Comparison of ENCODE assay signal across 8 mouse cellular contexts in the genomic region with DNA sequence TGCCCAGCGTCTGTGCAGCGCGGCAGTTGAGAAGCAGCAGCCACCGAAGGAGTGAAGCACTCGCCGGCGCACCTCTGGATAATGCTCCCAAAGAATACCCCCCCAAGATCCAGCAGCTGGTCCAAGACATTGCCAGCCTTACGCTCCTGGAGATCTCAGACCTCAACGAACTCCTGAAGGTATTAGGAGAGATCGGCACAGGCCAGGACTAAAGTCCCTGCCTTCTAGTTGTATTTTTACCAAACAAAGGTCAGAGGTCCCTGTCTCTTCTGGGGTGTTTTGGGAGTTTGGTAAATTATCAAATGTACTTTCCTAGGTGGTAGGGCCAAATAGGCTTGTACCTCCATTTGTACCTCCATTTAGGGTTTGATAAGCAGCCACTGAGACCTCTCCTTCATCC. TPM values are rescaled to one million over a fixed set of nuclear protein-coding genes. Genes with fewer than 3 reads are reported as not detected.
A peak's percentile ranks its signal among the peaks of the same experiment; 100 is the strongest.
DNase-seq lines count a peak whose midpoint lies in the region; ATAC-seq and TF ChIP-seq lines count a peak whose summit lies in the region.

No protein-coding gene starts in this region.

- no peak for TF ChIP-seq POLR2A in cortical plate, adult 2 months (IDR thresholded peaks at IDR 0.05; ENCODE audit: extremely low read depth, insufficient read depth, low read length)

- WGBS in heart, embryonic 13.5 days, result 5% methylated on average over 10 of the region's 10 CpGs
- 10% methylated on average over 10 of the region's 10 CpGs for WGBS in midbrain, embryonic 12.5 days

- H3K27me3 ChIP-seq in heart, embryonic 13.5 days (replicated peaks), result no peaks in the 10 kb centered on the region
- H3K27me3 ChIP-seq in midbrain, embryonic 12.5 days, result no peaks in the 10 kb centered on the region

- H3K4me3 ChIP-seq in heart, embryonic 13.5 days, result peak overlapping the region; percentile 83
- H3K4me3 ChIP-seq in cortical plate, adult 2 months (ENCODE audit: insufficient read depth, low read length), result peak overlapping the region; percentile 90
- peak overlapping the region; percentile 89 for H3K4me3 ChIP-seq in midbrain, embryonic 12.5 days

- no peak for TF ChIP-seq CTCF in cortical plate, adult 2 months (IDR thresholded peaks at IDR 0.05; ENCODE audit: extremely low read depth, insufficient read depth, low read length)

- H3K4me1 ChIP-seq in heart, embryonic 13.5 days, result peaks cover 31% of the 10 kb centered on the region
- H3K4me1 ChIP-seq in cortical plate, adult 2 months (ENCODE audit: control insufficient read depth, insufficient read depth, low read length), result peaks cover 4% of the 10 kb centered on the region; the same call in 1 of the 2 replicates
- H3K4me1 ChIP-seq in midbrain, embryonic 12.5 days, result peaks cover 21% of the 10 kb centered on the region

- no peak for DNase-seq in heart, postnatal 4 days
- peak; percentile 70 for DNase-seq in kidney, adult 18-20 months
- DNase-seq in right cerebral cortex, adult 18-20 months, result no peak
- no peak for DNase-seq in embryo, embryonic 10.5 days (ENCODE audit: low spot score)
- no peak for DNase-seq in testis, postnatal 10 days (ENCODE audit: low spot score)

- H3K9ac ChIP-seq in heart, embryonic 13.5 days, result peak overlapping the region; percentile 95
- peak overlapping the region; percentile 88 for H3K9ac ChIP-seq in midbrain, embryonic 12.5 days (replicated peaks)

- peak overlapping the region; percentile 80 for H3K27ac ChIP-seq in heart, embryonic 13.5 days (replicated peaks)
- no peak overlapping the region for H3K27ac ChIP-seq in cortical plate, adult 2 months (ENCODE audit: insufficient read depth, low read length)
- no peak overlapping the region for H3K27ac ChIP-seq in midbrain, embryonic 12.5 days (replicated peaks)

- H3K4me2 ChIP-seq in heart, embryonic 13.5 days, result peak overlapping the region; percentile 79
- H3K4me2 ChIP-seq in midbrain, embryonic 12.5 days (replicated peaks), result peak overlapping the region; percentile 81

- ATAC-seq in heart, embryonic 13.5 days (ENCODE audit: extremely low read depth, insufficient number of reproducible peaks, low FRiP score, low TSS enrichment), result no peak
- ATAC-seq in midbrain, embryonic 12.5 days (ENCODE audit: low FRiP score, low read depth), result no peak

- H3K36me3 ChIP-seq in heart, embryonic 13.5 days, result peaks cover 82% of the 10 kb centered on the region
- H3K36me3 ChIP-seq in midbrain, embryonic 12.5 days, result peaks cover 64% of the 10 kb centered on the region

- H3K9me3 ChIP-seq in heart, embryonic 13.5 days, result no peaks in the 10 kb centered on the region
- H3K9me3 ChIP-seq in midbrain, embryonic 12.5 days, result no peaks in the 10 kb centered on the region

RNA-seq across cellular contexts. Expression of a gene that starts 0.8 kb away (rescaled TPM):
- polyA plus RNA-seq in heart, embryonic 13.5 days (2015; fragmentation: Nextera tagmentation; extraction: Ambion mirVana), result 212 and 228 TPM in 2 replicates
- 100 to 1,000 TPM; 229 to 250 TPM for total RNA-seq in heart, postnatal 4 days (2021)
- 96.3 and 96.6 TPM in 2 replicates for polyA plus RNA-seq in cortical plate, adult 2 months (2012; rRNA removed)
- polyA plus RNA-seq in midbrain, embryonic 12.5 days (2016; fragmentation: Nextera tagmentation; extraction: Ambion mirVana), result 112 and 118 TPM in 2 replicates

RNA-seq across cellular contexts. Expression of a gene that starts 6.4 kb away (rescaled TPM):
- polyA plus RNA-seq in heart, embryonic 13.5 days (2015; fragmentation: Nextera tagmentation; extraction: Ambion mirVana), result 42.9 and 43.2 TPM in 2 replicates
- 10 to 100 TPM; 43.7 to 45.7 TPM for total RNA-seq in heart, postnatal 4 days (2021)
- 29.0 and 30.0 TPM in 2 replicates for polyA plus RNA-seq in cortical plate, adult 2 months (2012; rRNA removed)
- 37.7 and 38.8 TPM in 2 replicates for polyA plus RNA-seq in midbrain, embryonic 12.5 days (2016; fragmentation: Nextera tagmentation; extraction: Ambion mirVana)

RNA-seq across cellular contexts. Expression of a gene that starts 17.8 kb away (rescaled TPM):
- 36.4 and 39.3 TPM in 2 replicates for polyA plus RNA-seq in heart, embryonic 13.5 days (2015; fragmentation: Nextera tagmentation; extraction: Ambion mirVana)
- 10 to 100 TPM; 13.7 to 17.0 TPM for total RNA-seq in heart, postnatal 4 days (2021)
- 46.0 and 46.2 TPM in 2 replicates for polyA plus RNA-seq in cortical plate, adult 2 months (2012; rRNA removed)
- polyA plus RNA-seq in midbrain, embryonic 12.5 days (2016; fragmentation: Nextera tagmentation; extraction: Ambion mirVana), result 56.4 and 58.8 TPM in 2 replicates

RNA-seq across cellular contexts. Expression of a gene that starts 27.3 kb away (rescaled TPM):
- 19.1 and 21.1 TPM in 2 replicates for polyA plus RNA-seq in heart, embryonic 13.5 days (2015; fragmentation: Nextera tagmentation; extraction: Ambion mirVana)
- total RNA-seq in heart, postnatal 4 days (2021), result 10 to 100 TPM in 1 of 2 experiments, 1 to 10 TPM in 1; 8.7 to 10.3 TPM
- 27.6 and 28.5 TPM in 2 replicates for polyA plus RNA-seq in cortical plate, adult 2 months (2012; rRNA removed)
- polyA plus RNA-seq in midbrain, embryonic 12.5 days (2016; fragmentation: Nextera tagmentation; extraction: Ambion mirVana), result 30.1 and 35.1 TPM in 2 replicates

RNA-seq across cellular contexts. Expression of a gene that starts 27.4 kb away (rescaled TPM):
- polyA plus RNA-seq in heart, embryonic 13.5 days (2015; fragmentation: Nextera tagmentation; extraction: Ambion mirVana), result 14.2 and 16.6 TPM in 2 replicates
- total RNA-seq in heart, postnatal 4 days (2021), result 10 to 100 TPM; 25.1 to 26.1 TPM
- polyA plus RNA-seq in cortical plate, adult 2 months (2012; rRNA removed), result 15.0 and 17.4 TPM in 2 replicates
- polyA plus RNA-seq in midbrain, embryonic 12.5 days (2016; fragmentation: Nextera tagmentation; extraction: Ambion mirVana), result 11.7 and 11.9 TPM in 2 replicates
